Mouse (Mus musculus) heart, postnatal 0 days (tissue): ENCODE measurements at regions not wholly inside any gene's neighbourhood (a gene's known extent, or its start where the extent isn't known, plus 50 kb on each side); places are given as distances from the start of the nearest gene placed in this dataset.

Experiments
- CTCF ChIP-seq: IDR thresholded peaks from 2 replicates; pipeline ENCODE4 v1.5.1; 2016; ENCODE audit warnings: antibody characterized with exemption, control low read depth, low read depth
- EP300 ChIP-seq: IDR thresholded peaks from 2 replicates; pipeline ENCODE4 v1.6.1; 2016; ENCODE audit warnings: antibody characterized with exemption, low read depth

DNA sequence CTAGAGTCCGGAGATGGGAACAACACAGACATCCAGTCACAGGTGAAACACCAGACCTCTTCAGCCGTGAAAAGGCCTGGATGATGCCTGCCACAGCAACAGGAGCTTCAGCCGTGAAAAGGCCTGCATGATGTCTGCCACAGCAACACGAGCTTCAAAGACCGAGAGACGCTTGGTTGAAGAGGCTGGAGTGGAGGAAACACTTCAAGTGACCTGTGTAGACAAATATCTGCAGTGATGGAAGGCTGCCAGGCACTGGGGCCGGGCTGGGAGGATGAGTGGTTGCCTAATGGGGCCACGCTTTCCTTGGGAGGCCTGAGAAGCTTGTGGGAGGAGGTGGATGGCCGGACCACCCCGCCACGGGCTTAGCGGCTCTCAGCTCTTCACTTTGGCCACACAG, 69.7 kb upstream of the Casz1 start:
- TF ChIP-seq CTCF (no peak), EP300 (no peak)
